12 mouse cellular contexts compared by ENCODE assay signal in genomic region chr14:62892771-62893641, GRCm38 (mm10). TPM values are rescaled to one million over a fixed set of nuclear protein-coding genes. Genes with fewer than 3 reads are reported as not detected.
A peak's percentile ranks its signal among the peaks of the same experiment; 100 is the strongest.
DNase-seq lines count a peak whose midpoint lies in the region; ATAC-seq lines count a peak whose summit lies in the region.
"Had no signal": no experiment of that assay in that cellular context is flagged by ENCODE, and none has a peak within 500 bp of the region (broad histone marks: within the 10 kb centered on the region; RNA-seq: fewer than 3 reads in every experiment).

No protein-coding gene starts in this region.

- peaks cover 9% of the 10 kb centered on the region for H3K4me1 ChIP-seq in heart, embryonic 11.5 days (ENCODE audit: control insufficient read depth, insufficient read depth, low read length)
- H3K4me1 ChIP-seq in liver, embryonic 11.5 days (replicated peaks; ENCODE audit: control insufficient read depth, insufficient read depth, low read length), result peaks cover 7% of the 10 kb centered on the region

- H3K27me3 ChIP-seq in heart, embryonic 11.5 days (ENCODE audit: control insufficient read depth, insufficient read depth, low read length), result no peaks in the 10 kb centered on the region
- H3K27me3 ChIP-seq in liver, embryonic 11.5 days (replicated peaks; ENCODE audit: control insufficient read depth, insufficient read depth, low read length), result no peaks in the 10 kb centered on the region
- H3K27me3 ChIP-seq: limb, embryonic 12.5 days had no signal

- intact Hi-C loops in left cerebral cortex, postnatal 10 days (cut with DNase I), result no loop called here

- H3K36me3 ChIP-seq in heart, embryonic 11.5 days (ENCODE audit: control insufficient read depth, insufficient read depth, low read length), result no peaks in the 10 kb centered on the region
- H3K36me3 ChIP-seq in liver, embryonic 11.5 days (ENCODE audit: control insufficient read depth, insufficient read depth, low read length), result no peaks in the 10 kb centered on the region
- H3K36me3 ChIP-seq: hindbrain, embryonic 10.5 days; limb, embryonic 12.5 days had no signal

- no peak for DNase-seq in heart, postnatal 4 days
- peak; percentile 96 for DNase-seq in brain, adult 2 months (ENCODE audit: low read depth, low spot score)
- peak; percentile 39 to 48 for DNase-seq in frontal cortex, postnatal 10 days (ENCODE audit: low spot score in 2 of 2)
- peak; percentile 50 to 77 for DNase-seq in left cerebral cortex, postnatal 10 days (ENCODE audit: extremely low spot score in 1 of 2, low spot score in 2 of 2)
- DNase-seq in yolk sac, embryonic 10.5 days (ENCODE audit: low spot score), result no peak
- no peak for DNase-seq in liver, embryonic 11.5 days (ENCODE audit: low spot score)
- DNase-seq: adrenal gland, adult 2 months had no signal

- H3K27ac ChIP-seq in heart, embryonic 11.5 days (ENCODE audit: low read depth, low read length), result peak overlapping the region; percentile 35; the same call in 1 of the 2 replicates
- no peak overlapping the region for H3K27ac ChIP-seq in liver, embryonic 11.5 days (ENCODE audit: low read depth, low read length)
- H3K27ac ChIP-seq: hindbrain, embryonic 10.5 days; limb, embryonic 12.5 days had no signal

- H3K4me2 ChIP-seq in heart, embryonic 11.5 days, result no peak overlapping the region
- H3K4me2 ChIP-seq in liver, embryonic 11.5 days, result no peak overlapping the region
- H3K4me2 ChIP-seq: limb, embryonic 12.5 days had no signal

- ATAC-seq in heart, embryonic 11.5 days (replicated peaks; ENCODE audit: insufficient number of reproducible peaks, low FRiP score, low TSS enrichment), result no peak
- ATAC-seq in CD4-positive, CD25-positive, alpha-beta regulatory T cell, adult 4 months, result no peak
- no peak for ATAC-seq in liver, embryonic 11.5 days (replicated peaks; ENCODE audit: low FRiP score)
- ATAC-seq: midbrain, embryonic 16.5 days had no signal

- H3K4me3 ChIP-seq in heart, embryonic 11.5 days (ENCODE audit: low read depth, low read length), result no peak overlapping the region
- H3K4me3 ChIP-seq in liver, embryonic 11.5 days (ENCODE audit: low read depth, low read length), result no peak overlapping the region
- H3K4me3 ChIP-seq: hindbrain, embryonic 10.5 days; limb, embryonic 12.5 days had no signal

- no peaks in the 10 kb centered on the region for H3K9me3 ChIP-seq in heart, embryonic 11.5 days (replicated peaks; ENCODE audit: control insufficient read depth, low read length)
- no peaks in the 10 kb centered on the region for H3K9me3 ChIP-seq in liver, embryonic 11.5 days (ENCODE audit: control insufficient read depth, low read length)
- H3K9me3 ChIP-seq: hindbrain, embryonic 10.5 days; limb, embryonic 12.5 days had no signal

- WGBS in heart, embryonic 11.5 days (ENCODE audit: insufficient replicate concordance), result 62% methylated on average over 8 of the region's 8 CpGs
- WGBS in liver, embryonic 11.5 days, result 62% methylated on average over 8 of the region's 8 CpGs

- no peak overlapping the region for H3K9ac ChIP-seq in heart, embryonic 11.5 days (ENCODE audit: low read depth, low read length)
- no peak overlapping the region for H3K9ac ChIP-seq in liver, embryonic 11.5 days (ENCODE audit: low read depth, low read length)
- H3K9ac ChIP-seq: limb, embryonic 12.5 days had no signal

RNA-seq across cellular contexts. Expression of gene Wdfy2, which starts 55.5 kb away (rescaled TPM):
- polyA plus RNA-seq in heart, embryonic 11.5 days (2014; fragmentation: Nextera tagmentation; extraction: Ambion mirVana), result 7.6 and 9.4 TPM in 2 replicates
- 1 to 10 TPM; 8.0 to 8.3 TPM for total RNA-seq in heart, postnatal 4 days (2021)
- 10 to 100 TPM; 11.3 to 11.8 TPM for total RNA-seq in left cerebral cortex, postnatal 10 days (2021)
- 1 to 10 TPM; 4.5 to 6.2 TPM for polyA plus RNA-seq in CD4-positive, CD25-positive, alpha-beta regulatory T cell, adult 4 months (2017; shearing (Covaris generic))
- 6.0 and 6.7 TPM in 2 replicates for polyA plus RNA-seq in liver, embryonic 11.5 days (2014; fragmentation: Nextera tagmentation; extraction: Ambion mirVana)

Comparison
In these comparisons a context has a peak if more than half of its experiments do, and no peak if none do; other contexts are left out.
1. DNase-seq: peak in brain, adult 2 months (single experiment), frontal cortex, postnatal 10 days (2 of 2) and left cerebral cortex, postnatal 10 days (2 of 2); none in heart, postnatal 4 days (single experiment), yolk sac, embryonic 10.5 days (single experiment) and liver, embryonic 11.5 days (single experiment).